Mouse (Mus musculus) hindbrain, embryonic 10.5 days (tissue): ENCODE measurements around the gene Gabrg3. TPM values are rescaled to one million over a fixed set of nuclear protein-coding genes. Genes with fewer than 3 reads are reported as not detected.

Experiments used
- DNase-seq: peaks from one replicate; pipeline ENCODE4 v3.0.0-alpha.2; 2017; ENCODE audit warnings: low spot score
- H3K27ac ChIP-seq: fragments of 300-500 bp; sonication (generic); 2 replicates; pipeline ENCODE4 v1.5.1; 2016; ENCODE audit warnings: mild to moderate bottlenecking, moderate library complexity
- H3K27me3 ChIP-seq: fragments of 300-500 bp; sonication (generic); 2 replicates; pipeline ENCODE4 v1.6.1; 2016; ENCODE audit warnings: mild to moderate bottlenecking; ENCODE audit not compliant: poor library complexity, insufficient read depth, severe bottlenecking
- H3K36me3 ChIP-seq: fragments of 300-500 bp; sonication (generic); 2 replicates; pipeline ENCODE4 v1.6.1; 2016; ENCODE audit warnings: mild to moderate bottlenecking, moderate library complexity
- H3K4me1 ChIP-seq: fragments of 300-500 bp; sonication (generic); replicated peaks from 2 replicates; pipeline ENCODE4 v1.6.1; 2016; ENCODE audit warnings: mild to moderate bottlenecking
- H3K4me3 ChIP-seq: fragments of 300-500 bp; sonication (generic); 2 replicates; pipeline ENCODE4 v1.5.1; 2016; ENCODE audit warnings: mild to moderate bottlenecking, moderate library complexity
- H3K9me3 ChIP-seq: fragments of 300-500 bp; sonication (generic); 2 replicates; pipeline ENCODE4 v1.6.1; 2016; ENCODE audit warnings: mild to moderate bottlenecking, moderate library complexity
- WGBS: fragments of 180-500 bp; shearing (Covaris S2); methylation state at CpG from one replicate; pipeline ENCODE4 v1.1.7; 2016; 5-methylcytosine and 5-hydroxymethylcytosine counted together
- polyA plus RNA-seq: library from polyadenylated mRNA; unstranded; fragments of >200 nt; fragmentation: Nextera tagmentation; extraction: Ambion mirVana; gene quantifications from 2 replicates; pipeline ENCODE4 v1.2.1, GENCODE M21; 2016

Gene Gabrg3
- polyA plus RNA-seq, 1 experiment from 2014 or later: not detected

DNA sequence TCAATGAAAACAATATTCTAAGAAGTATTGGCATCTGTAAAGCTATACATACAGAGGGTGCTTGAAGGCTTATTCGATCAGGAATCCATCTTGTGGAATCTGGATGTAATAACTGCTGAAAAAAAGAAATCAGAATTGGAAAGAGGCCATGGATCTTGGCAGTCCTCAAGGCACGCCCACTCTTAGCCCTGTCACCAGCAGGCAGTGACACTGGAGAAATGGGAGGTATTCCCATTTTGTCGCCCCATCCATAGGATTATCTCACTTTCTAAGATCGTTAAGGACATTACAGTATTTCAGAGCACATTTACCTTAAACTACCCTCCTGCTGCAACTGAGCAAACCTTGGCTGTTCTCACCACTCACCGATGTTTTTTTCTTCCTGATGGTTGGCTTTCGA is 657.8 kb downstream of the Gabrg3 start:
- whole genome bisulfite sequencing: 83% methylated on average over 6 of the region's 6 CpGs
- DNase-seq: no peak

More for the DNA sequence above, 657.8 kb downstream of the Gabrg3 start:
- Histone ChIP-seq H3K9me3 (no peaks in the 10 kb centered on the region), H3K36me3 (no peaks in the 10 kb centered on the region), H3K27me3 (no peaks in the 10 kb centered on the region), H3K27ac (no peak overlapping the region), H3K4me1 (no peaks in the 10 kb centered on the region), H3K4me3 (no peak overlapping the region)

Other genes starting within 250 kb of the Gabrg3 start
- gene Gabrb3, start 32.5 kb upstream of the Gabrg3 start, polyA plus RNA-seq: 5.1 and 7.0 TPM in 2 replicates
- gene Gabra5, start 122.9 kb upstream of the Gabrg3 start, polyA plus RNA-seq: 0.27 and 0.46 TPM in 2 replicates